Mouse (Mus musculus) mammary gland, adult 2 months (tissue): ENCODE measurements around the gene Ezh2. TPM values are rescaled to one million over a fixed set of nuclear protein-coding genes. Genes with fewer than 3 reads are reported as not detected.

Experiments
- polyA plus RNA-seq: library from polyadenylated mRNA; depleted of rRNA; stranded (reverse); fragments of >200 nt; gene quantifications from 2 replicates; pipeline ENCODE4 v1.2.3, GENCODE M21; 2012; ENCODE audit warnings: low replicate concordance; rRNA removed

Ezh2 gene
- polyA plus RNA-seq, result 3.6 and 7.7 TPM in 2 replicates

GRCm38 (mm10) chr6:47594926-47595623, at the start of gene Ezh2:
Gene Ezh2 (minus strand): TSS chr6:47595341.

Other genes with a start within 250 kb of the Ezh2 start
- gene Cul1, start 141.9 kb downstream of the Ezh2 start, polyA plus RNA-seq, result 12.5 and 32.1 TPM in 2 replicates
- 19.3 and 36.7 TPM in 2 replicates for gene Pdia4, start 218.1 kb upstream of the Ezh2 start, polyA plus RNA-seq
- gene Zfp786, start 235.5 kb upstream of the Ezh2 start, polyA plus RNA-seq, result 0.20 and 0.30 TPM in 2 replicates
- gene Zfp398, start 240.3 kb upstream of the Ezh2 start, polyA plus RNA-seq, result 11.4 and 12.6 TPM in 2 replicates